Mouse (Mus musculus) liver, embryonic 14.5 days (tissue): ENCODE measurements at regions not wholly inside any gene's neighbourhood (a gene's known extent, or its start where the extent isn't known, plus 50 kb on each side); places are given as distances from the start of the nearest gene placed in this dataset.

ENCODE experiments used
- CTCF ChIP-seq: IDR thresholded peaks from 2 replicates; pipeline ENCODE4 v1.5.1; 2016; ENCODE audit warnings: antibody characterized with exemption, low read depth, control low read depth
- EP300 ChIP-seq: IDR thresholded peaks from 2 replicates; pipeline ENCODE4 v1.6.1; 2016; ENCODE audit warnings: antibody characterized with exemption, low read depth

GRCm38 (mm10) chr12:106943874-106944273 is 544.6 kb upstream of the 3110018I06Rik start:
- TF ChIP-seq EP300 (no peak), CTCF (no peak)
